Mouse (Mus musculus) cerebellum, adult 2 months (tissue): ENCODE results near the gene Hmx3.

Source experiments
- CTCF ChIP-seq: fragments of 200-500 bp; IDR thresholded peaks from 2 replicates; pipeline ENCODE4 v1.5.1; 2011; ENCODE audit warnings: low read depth, mild to moderate bottlenecking, control low read depth, low read length, moderate library complexity, borderline replicate concordance; ENCODE audit not compliant: insufficient read depth
- POLR2A ChIP-seq: fragments of 200-500 bp; IDR thresholded peaks from 2 replicates; pipeline ENCODE4 v1.6.1; 2011; ENCODE audit warnings: low read length, control low read depth, borderline replicate concordance; ENCODE audit not compliant: insufficient read depth

DNA sequence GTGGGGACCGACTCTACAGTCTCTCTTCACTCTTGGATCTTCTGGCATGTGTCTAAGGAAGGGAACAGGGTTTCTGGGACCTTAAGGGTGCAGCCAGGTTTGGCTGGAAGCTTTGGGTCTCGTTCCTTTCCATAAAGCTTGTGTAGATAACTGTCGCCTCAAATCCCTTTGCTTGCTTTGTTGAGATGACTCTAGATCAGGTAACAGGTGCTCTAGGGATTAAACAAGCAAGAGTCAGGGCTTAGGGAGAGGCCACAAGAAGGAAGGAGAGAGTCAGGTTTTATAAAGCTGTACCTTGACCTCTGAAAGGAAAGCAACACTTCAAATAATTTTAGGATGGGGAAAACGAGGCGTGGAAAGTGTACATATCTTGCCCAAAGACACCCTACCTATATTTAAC is 10.1 kb downstream of the Hmx3 start:
- TF ChIP-seq POLR2A (no peak), CTCF (no peak)
